Mouse (Mus musculus) forebrain, embryonic 10.5 days (tissue): ENCODE data around the gene Mlst8. TPM values are rescaled to one million over a fixed set of nuclear protein-coding genes. Genes with fewer than 3 reads are reported as not detected.

ENCODE experiments used
- DNase-seq: peaks from one replicate; pipeline ENCODE4 v3.0.0-alpha.2; 2017; ENCODE audit warnings: low spot score; ENCODE audit errors: extremely low spot score
- H3K27ac ChIP-seq: fragments of 300-500 bp; sonication (generic); 2 replicates; pipeline ENCODE4 v1.5.1; 2016; ENCODE audit warnings: mild to moderate bottlenecking
- H3K27me3 ChIP-seq: fragments of 300-500 bp; sonication (generic); 2 replicates; pipeline ENCODE4 v1.6.1; 2016; ENCODE audit warnings: mild to moderate bottlenecking; ENCODE audit not compliant: poor library complexity, severe bottlenecking
- H3K36me3 ChIP-seq: fragments of 300-500 bp; sonication (generic); replicated peaks from 2 replicates; pipeline ENCODE4 v1.6.1; 2016; ENCODE audit warnings: mild to moderate bottlenecking, moderate library complexity
- H3K4me1 ChIP-seq: fragments of 300-500 bp; sonication (generic); 2 replicates; pipeline ENCODE4 v1.6.1; 2016
- H3K4me3 ChIP-seq: fragments of 300-500 bp; sonication (generic); 2 replicates; pipeline ENCODE4 v1.5.1; 2016; ENCODE audit warnings: mild to moderate bottlenecking, moderate library complexity
- H3K9me3 ChIP-seq: fragments of 300-500 bp; sonication (generic); 2 replicates; pipeline ENCODE4 v1.6.1; 2016; ENCODE audit warnings: mild to moderate bottlenecking, moderate library complexity
- WGBS: fragments of 180-500 bp; shearing (Covaris S2); methylation state at CpG from one replicate; pipeline ENCODE4 v1.1.7; 2016; 5-methylcytosine and 5-hydroxymethylcytosine counted together
- polyA plus RNA-seq: library from polyadenylated mRNA; unstranded; fragments of >200 nt; fragmentation: Nextera tagmentation; extraction: Ambion mirVana; gene quantifications from 2 replicates; pipeline ENCODE4 v1.2.1, GENCODE M21; 2016

Gene Mlst8
- polyA plus RNA-seq, 1 experiment from 2014 or later, result 40.0 TPM

DNA sequence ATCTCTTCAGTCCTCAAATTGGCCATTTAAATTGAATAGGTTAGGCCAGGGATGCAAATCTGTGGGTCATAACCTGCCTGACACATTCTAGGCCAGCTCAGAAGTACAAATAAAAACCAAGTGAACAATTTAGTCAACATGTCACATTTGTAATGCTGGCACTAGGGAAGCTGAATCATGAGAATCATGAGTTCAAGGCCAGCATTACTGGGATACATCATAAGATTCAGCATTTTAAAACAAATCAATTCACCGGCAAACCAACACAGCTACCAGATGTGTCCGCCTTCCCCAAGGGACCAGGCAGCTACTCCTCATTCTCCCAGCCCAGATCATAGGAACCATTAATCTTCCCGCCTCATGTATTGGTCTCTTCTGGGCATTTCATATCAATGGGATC is 4.6 kb upstream of the Mlst8 start:
- Histone ChIP-seq H3K27me3 (peaks cover 24% of the 10 kb centered on the region), H3K4me1 (peaks cover 25% of the 10 kb centered on the region), H3K27ac (no peak overlapping the region), H3K4me3 (no peak overlapping the region), H3K9me3 (no peaks in the 10 kb centered on the region), H3K36me3 (no peaks in the 10 kb centered on the region)
- no peak for DNase-seq
- 95% methylated on average over 3 of the region's 3 CpGs for WGBS

DNA sequence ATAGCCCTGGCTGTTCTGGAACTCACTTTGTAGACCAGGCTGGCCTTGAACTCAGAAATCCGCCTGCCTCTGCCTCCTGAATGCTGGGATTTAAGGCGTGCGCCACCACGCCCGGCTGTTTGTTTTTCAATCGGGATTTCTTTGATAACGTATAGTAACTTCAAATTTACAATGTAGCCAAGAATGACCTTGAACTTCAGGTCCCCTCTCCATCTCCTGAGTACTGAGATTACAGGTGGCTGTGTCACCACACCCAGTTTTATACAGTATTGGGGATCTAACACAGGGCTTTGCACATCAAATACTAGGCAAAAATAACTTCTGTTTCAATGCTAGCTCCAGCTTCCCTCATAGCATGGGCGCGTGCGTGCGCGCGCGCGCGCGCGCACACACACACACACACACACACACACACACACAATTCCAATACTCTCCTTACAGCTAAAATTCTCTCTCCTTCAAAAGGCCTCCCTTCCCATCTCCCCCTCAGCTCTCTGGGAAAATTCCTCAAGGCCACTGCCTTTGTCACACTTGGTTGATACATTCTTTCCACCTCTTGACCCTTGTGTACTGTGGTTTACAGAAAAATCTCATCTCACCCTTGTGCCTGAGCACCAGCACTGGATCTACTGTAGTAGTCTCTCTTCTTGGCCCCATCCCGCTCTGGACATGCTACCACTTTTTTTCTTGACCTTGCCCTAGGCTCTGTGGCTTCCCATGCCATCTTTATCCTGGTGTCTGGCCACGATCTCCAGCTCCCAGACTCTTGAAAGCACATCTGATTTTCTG is 2.3 kb upstream of the Mlst8 start:
- Histone ChIP-seq H3K27me3 (peaks cover 2% of the 10 kb centered on the region), H3K9me3 (no peaks in the 10 kb centered on the region), H3K4me3 (no peak overlapping the region), H3K27ac (no peak overlapping the region), H3K4me1 (peaks cover 27% of the 10 kb centered on the region), H3K36me3 (peaks cover 16% of the 10 kb centered on the region)
- WGBS, result 94% methylated on average over 20 of the region's 20 CpGs
- DNase-seq, result no peak

GRCm38 (mm10) chr17:24480201-24480826 is 1.4 kb upstream of the Mlst8 start:
- Histone ChIP-seq H3K36me3 (peaks cover 25% of the 10 kb centered on the region), H3K9me3 (no peaks in the 10 kb centered on the region), H3K4me3 (peak overlapping the region; percentile 82; the same call in 1 of the 2 replicates), H3K4me1 (peaks cover 22% of the 10 kb centered on the region), H3K27me3 (no peaks in the 10 kb centered on the region), H3K27ac (no peak overlapping the region)
- 43% methylated on average over 3 of the region's 3 CpGs for WGBS
- no peak for DNase-seq

DNA sequence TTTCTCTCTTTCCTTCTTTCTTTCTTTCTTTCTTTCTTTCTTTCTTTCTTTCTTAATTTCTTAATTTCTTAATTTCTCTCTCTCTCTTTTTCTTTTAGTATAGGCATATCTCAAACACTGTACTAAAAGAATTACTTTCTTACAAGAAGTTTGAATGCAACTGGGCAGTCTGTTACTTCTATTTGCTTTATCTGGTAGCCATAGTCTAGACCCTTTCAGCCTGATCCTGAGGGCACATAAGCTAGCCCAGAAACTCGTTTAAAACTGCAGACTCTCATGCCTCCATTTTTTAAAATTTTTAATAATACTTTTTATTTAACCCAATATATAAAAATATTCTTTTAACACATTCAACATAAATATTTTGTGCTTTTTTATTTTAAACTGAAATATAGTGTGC is 553 bp upstream of the Mlst8 start:
- WGBS, result 35% methylated on average over 1 of the region's 1 CpGs
- peaks cover 26% of the 10 kb centered on the region for H3K4me1 ChIP-seq
- no peaks in the 10 kb centered on the region for H3K9me3 ChIP-seq
- H3K36me3 ChIP-seq, result peaks cover 34% of the 10 kb centered on the region
- H3K27me3 ChIP-seq, result no peaks in the 10 kb centered on the region
- DNase-seq, result no peak
- peak overlapping the region; percentile 98 for H3K27ac ChIP-seq
- H3K4me3 ChIP-seq, result peak overlapping the region; percentile 82

DNA sequence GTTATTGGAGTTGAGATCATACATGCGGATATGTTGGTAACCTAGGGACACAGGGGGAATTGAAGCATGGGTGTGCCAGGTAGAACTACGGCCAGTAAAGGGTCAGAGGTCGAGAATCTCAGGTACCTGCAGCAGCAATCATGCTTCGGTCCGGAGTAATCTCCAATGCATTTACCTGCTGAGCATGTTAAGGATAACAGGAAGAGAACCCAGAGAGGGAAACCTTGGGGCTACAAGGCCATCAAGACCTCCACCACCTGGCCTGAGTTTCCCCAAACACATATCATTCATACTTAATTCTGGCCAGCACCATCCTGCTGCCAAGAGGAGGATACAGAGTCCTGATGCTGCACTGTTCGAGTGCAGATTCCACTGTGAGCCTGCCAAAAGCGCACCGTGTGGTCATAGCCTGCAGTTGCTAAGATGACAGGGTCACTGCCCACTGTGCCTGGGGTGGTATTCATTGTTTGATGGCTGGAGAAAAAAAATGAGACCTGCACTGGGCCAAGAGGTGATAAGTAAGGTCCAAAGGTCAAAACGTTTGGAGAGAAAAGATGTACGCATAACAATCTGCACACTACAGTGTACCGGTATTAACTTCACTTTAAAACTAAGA is 785 bp downstream of the Mlst8 start:
- DNase-seq, result no peak
- H3K36me3 ChIP-seq, result peaks cover 47% of the 10 kb centered on the region
- no peaks in the 10 kb centered on the region for H3K27me3 ChIP-seq
- peak overlapping the region; percentile 98 for H3K27ac ChIP-seq
- 58% methylated on average over 11 of the region's 11 CpGs for WGBS
- H3K9me3 ChIP-seq, result no peaks in the 10 kb centered on the region
- H3K4me1 ChIP-seq, result peaks cover 39% of the 10 kb centered on the region
- H3K4me3 ChIP-seq, result peak overlapping the region; percentile 82

DNA sequence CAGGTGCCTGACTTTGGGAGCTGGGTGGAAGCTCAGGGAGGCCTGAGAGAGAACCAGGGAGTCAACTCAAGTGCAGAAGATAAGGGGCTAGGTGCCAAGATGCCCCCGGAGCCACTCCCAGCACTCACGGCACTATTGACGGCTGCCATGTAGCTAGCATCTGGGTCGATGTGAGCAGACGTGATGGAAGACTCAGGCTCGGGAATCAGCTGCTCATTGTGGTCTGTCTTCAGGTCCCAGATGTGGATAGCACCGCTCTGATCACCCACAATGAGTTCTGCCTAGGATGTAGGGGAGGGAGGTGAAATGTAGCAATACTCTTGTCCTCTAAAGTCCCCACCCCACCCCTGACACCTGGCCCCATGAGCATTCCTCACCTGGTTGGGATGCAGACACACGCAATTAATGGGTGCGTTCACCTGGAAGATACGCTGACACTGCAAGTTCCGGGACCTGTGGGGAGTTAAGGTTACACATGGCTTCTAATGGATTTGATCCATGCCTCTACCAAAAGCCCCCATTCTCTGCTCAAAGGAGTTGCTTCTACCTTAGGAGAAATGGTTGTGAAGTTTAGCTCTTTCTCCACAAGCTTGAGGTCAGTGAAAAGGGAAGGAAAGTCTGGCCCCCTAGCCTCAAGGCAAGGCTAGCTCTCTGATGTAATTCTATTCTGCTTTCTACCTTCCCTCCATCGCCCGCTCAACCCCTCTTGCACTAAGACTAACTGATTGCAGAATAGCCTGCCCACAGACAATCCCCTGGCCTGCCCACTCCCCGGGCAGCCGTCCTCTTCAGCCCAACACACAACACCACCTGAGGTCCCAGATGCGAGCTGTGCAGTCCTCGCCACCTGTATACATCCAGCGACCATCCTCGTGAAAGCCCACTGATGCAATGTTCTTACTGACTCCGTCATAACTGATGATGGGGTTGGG is 1.6 kb downstream of the Mlst8 start:
- H3K27me3 ChIP-seq, result no peaks in the 10 kb centered on the region
- no peak for DNase-seq
- no peak overlapping the region for H3K27ac ChIP-seq
- H3K9me3 ChIP-seq, result no peaks in the 10 kb centered on the region
- WGBS, result 94% methylated on average over 20 of the region's 20 CpGs
- H3K4me3 ChIP-seq, result peak overlapping the region; percentile 82; the same call in 1 of the 2 replicates
- H3K4me1 ChIP-seq, result peaks cover 47% of the 10 kb centered on the region
- peaks cover 55% of the 10 kb centered on the region for H3K36me3 ChIP-seq

DNA sequence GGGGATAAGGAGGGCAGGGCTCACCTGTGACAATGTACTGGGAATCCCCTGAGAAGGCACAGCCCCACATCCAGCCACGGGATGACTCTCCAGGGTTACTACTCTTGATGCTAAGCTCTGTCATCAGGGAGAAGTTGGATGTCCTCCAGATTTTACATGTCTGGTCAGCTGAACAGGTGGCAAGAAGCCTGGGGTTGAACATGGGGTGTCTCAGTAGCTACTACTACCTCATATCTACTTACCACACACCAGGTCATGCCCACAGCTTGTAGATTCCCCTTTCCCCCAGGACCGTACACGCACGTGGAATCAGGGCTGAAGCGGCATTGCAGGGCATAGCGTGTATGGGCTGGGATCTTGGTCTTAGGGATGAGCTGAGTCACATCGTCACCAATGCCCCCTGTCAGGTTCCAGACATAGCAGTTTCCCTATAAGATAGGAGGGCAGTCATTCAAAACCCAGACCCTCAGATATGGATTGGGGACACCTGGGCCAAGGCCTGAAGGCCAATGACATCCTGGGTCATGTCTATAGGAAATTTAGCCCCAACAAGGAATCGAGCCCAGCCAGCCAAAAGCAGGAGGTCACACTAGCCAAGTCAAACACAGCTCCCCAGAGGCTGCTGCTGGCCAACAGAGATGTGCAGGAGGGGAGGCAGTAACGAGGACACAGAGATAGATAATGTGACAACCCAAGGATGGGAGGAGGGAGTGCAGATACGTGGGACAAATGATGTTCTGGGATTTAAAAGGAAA is 2.7 kb downstream of the Mlst8 start:
- Histone ChIP-seq H3K27ac (no peak overlapping the region), H3K27me3 (no peaks in the 10 kb centered on the region), H3K36me3 (peaks cover 61% of the 10 kb centered on the region), H3K9me3 (no peaks in the 10 kb centered on the region), H3K4me1 (peaks cover 58% of the 10 kb centered on the region), H3K4me3 (peak overlapping the region; percentile 10; the same call in 1 of the 2 replicates)
- DNase-seq, result no peak
- WGBS, result 94% methylated on average over 10 of the region's 10 CpGs

GRCm38 (mm10) chr17:24475586-24475985 is 3.3 kb downstream of the Mlst8 start:
- peak overlapping the region; percentile 10; the same call in 1 of the 2 replicates for H3K4me3 ChIP-seq
- WGBS, result 95% methylated on average over 6 of the region's 6 CpGs

GRCm38 (mm10) chr17:24474557-24474956 is 4.3 kb downstream of the Mlst8 start:
- 72% methylated on average over 5 of the region's 5 CpGs for WGBS

More at GRCm38 (mm10) chr17:24475586-24475985, 3.3 kb downstream of the Mlst8 start:
- Histone ChIP-seq H3K4me1 (peaks cover 64% of the 10 kb centered on the region), H3K27me3 (no peaks in the 10 kb centered on the region), H3K9me3 (no peaks in the 10 kb centered on the region), H3K36me3 (peaks cover 61% of the 10 kb centered on the region), H3K27ac (no peak overlapping the region)
- DNase-seq, result no peak

GRCm38 (mm10) chr17:24473612-24474275 is 5.1 kb downstream of the Mlst8 start, which contains the start of gene Bricd5:
Gene Bricd5 (plus strand): TSS chr17:24473884.
- Histone ChIP-seq H3K27me3 (no peaks in the 10 kb centered on the region), H3K36me3 (peaks cover 61% of the 10 kb centered on the region), H3K9me3 (no peaks in the 10 kb centered on the region), H3K27ac (0 out of 2 replicates have a peak within 1 kb of the TSS, but pooled peaks have one; percentile 11), H3K4me1 (peaks cover 58% of the 10 kb centered on the region), H3K4me3 (peak within 1 kb of the TSS; percentile 95)
- 77% methylated on average over 6 of the region's 6 CpGs for WGBS
- DNase-seq, result no peak

More at GRCm38 (mm10) chr17:24474557-24474956, 4.3 kb downstream of the Mlst8 start:
- Histone ChIP-seq H3K27me3 (no peaks in the 10 kb centered on the region), H3K9me3 (no peaks in the 10 kb centered on the region), H3K36me3 (peaks cover 61% of the 10 kb centered on the region), H3K4me1 (peaks cover 58% of the 10 kb centered on the region), H3K27ac (0 out of 2 replicates have a peak overlapping the region, but pooled peaks have one; percentile 2), H3K4me3 (no peak overlapping the region)
- DNase-seq, result no peak

- no peaks in the 10 kb centered on the region for H3K27me3 ChIP-seq
- WGBS, result 97% methylated on average over 4 of the region's 4 CpGs
- H3K27ac ChIP-seq, result no peak overlapping the region
- H3K4me3 ChIP-seq, result peak overlapping the region; percentile 95
- peaks cover 48% of the 10 kb centered on the region for H3K4me1 ChIP-seq
- H3K9me3 ChIP-seq, result no peaks in the 10 kb centered on the region
- DNase-seq, result no peak
- peaks cover 58% of the 10 kb centered on the region for H3K36me3 ChIP-seq
These were observed 6.4 kb downstream of the Mlst8 start for GRCm38 (mm10) chr17:24472512-24472911.
